Mouse (Mus musculus) lung, postnatal 0 days (tissue): ENCODE data around the gene Lyrm4. TPM values are rescaled to one million over a fixed set of nuclear protein-coding genes. Genes with fewer than 3 reads are reported as not detected.
A peak's percentile ranks its signal among the peaks of the same experiment; 100 is the strongest.

Experiments
- ATAC-seq: fragments of 200-750 bp; cut with Nextera tagmentation; 2 replicates; pipeline ENCODE4 v1.8.0; 2017; ENCODE audit warnings: moderate library complexity
- DNase-seq: peaks from one replicate; pipeline ENCODE4 v3.0.0-alpha.2; 2016; ENCODE audit warnings: low spot score
- H3K27ac ChIP-seq: fragments of 300-500 bp; sonication (generic); 2 replicates; pipeline ENCODE4 v1.5.1; 2014; ENCODE audit warnings: antibody characterized with exemption, mild to moderate bottlenecking, low read length, mixed read lengths
- H3K27me3 ChIP-seq: fragments of 300-500 bp; sonication (generic); replicated peaks from 2 replicates; pipeline ENCODE4 v1.6.1; 2014; ENCODE audit warnings: low read length, mixed read lengths; ENCODE audit not compliant: insufficient read depth
- H3K36me3 ChIP-seq: fragments of 300-500 bp; sonication (generic); 2 replicates; pipeline ENCODE4 v1.6.1; 2014; ENCODE audit warnings: low read length, mixed read lengths; ENCODE audit not compliant: insufficient read depth
- H3K4me1 ChIP-seq: fragments of 300-500 bp; sonication (generic); 2 replicates; pipeline ENCODE4 v1.6.1; 2014; ENCODE audit warnings: antibody characterized with exemption, low read depth, low read length, mixed read lengths; ENCODE audit not compliant: insufficient read depth
- H3K4me2 ChIP-seq: fragments of 300-500 bp; sonication (generic); replicated peaks from 2 replicates; pipeline ENCODE4 v1.6.1; 2014; ENCODE audit warnings: low read depth, mild to moderate bottlenecking, low read length, moderate library complexity, mixed read lengths
- H3K4me3 ChIP-seq: fragments of 300-500 bp; sonication (generic); 2 replicates; pipeline ENCODE4 v1.5.1; 2014; ENCODE audit warnings: low read depth, low read length
- H3K9ac ChIP-seq: fragments of 300-500 bp; sonication (generic); replicated peaks from 2 replicates; pipeline ENCODE4 v1.6.1; 2014; ENCODE audit warnings: low read depth, mild to moderate bottlenecking
- H3K9me3 ChIP-seq: fragments of 300-500 bp; sonication (generic); 2 replicates; pipeline ENCODE4 v1.6.1; 2016; ENCODE audit warnings: low read length, mixed read lengths
- CTCF ChIP-seq: IDR thresholded peaks from 2 replicates; pipeline ENCODE4 v1.5.1; 2016; ENCODE audit warnings: antibody characterized with exemption, mild to moderate bottlenecking
- EP300 ChIP-seq: IDR thresholded peaks from 2 replicates; pipeline ENCODE4 v1.6.1; 2016; ENCODE audit warnings: antibody characterized with exemption, mild to moderate bottlenecking, control low read depth
- WGBS: fragments of 180-500 bp; shearing (Covaris S2); extraction: QIAGEN DNeasy Blood & Tissue Kit; methylation state at CpG from one replicate; pipeline ENCODE4 v1.1.7; 2014; 5-methylcytosine and 5-hydroxymethylcytosine counted together
- polyA plus RNA-seq: library from polyadenylated mRNA; unstranded; fragments of >200 nt; fragmentation: Nextera tagmentation; extraction: Ambion mirVana; gene quantifications from 2 replicates; pipeline ENCODE4 v1.2.1, GENCODE M21; 2015

Lyrm4 gene
- polyA plus RNA-seq, 1 experiment from 2014 or later = 26.7 TPM

DNA sequence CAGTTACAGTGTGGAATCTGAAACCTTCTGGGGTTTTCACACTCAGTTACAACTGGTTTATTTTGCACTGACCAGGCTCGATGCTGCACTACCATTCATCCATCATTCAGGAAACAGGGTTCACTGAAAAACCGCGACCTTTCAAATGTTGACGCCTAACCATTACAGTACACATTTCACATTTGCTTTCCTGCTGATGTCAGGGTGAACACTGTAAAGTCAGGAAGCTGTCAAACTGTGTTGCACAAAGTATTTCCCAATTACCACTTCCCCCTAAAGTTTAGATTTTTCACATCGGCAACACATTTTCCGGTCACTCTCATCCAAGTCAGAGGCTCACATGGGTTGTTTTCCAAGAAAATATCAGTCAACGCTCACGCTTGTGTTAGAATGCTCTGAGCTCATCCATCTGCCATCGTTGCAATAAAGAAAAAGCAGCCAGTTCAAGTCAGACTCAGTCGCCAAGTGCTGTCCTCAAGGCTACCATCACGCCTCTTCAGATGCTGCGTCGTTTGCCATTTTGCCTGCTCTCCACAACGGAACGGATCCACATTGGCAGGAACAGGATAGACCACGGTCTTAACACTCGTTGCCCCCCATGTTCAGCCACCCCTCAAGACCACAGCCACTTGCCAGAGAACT is 167.4 kb downstream of the Lyrm4 start:
- Histone ChIP-seq H3K4me1 (no peaks in the 10 kb centered on the region), H3K27me3 (no peaks in the 10 kb centered on the region), H3K9ac (no peak overlapping the region), H3K27ac (no peak overlapping the region), H3K9me3 (no peaks in the 10 kb centered on the region), H3K4me3 (no peak overlapping the region), H3K4me2 (no peak overlapping the region), H3K36me3 (no peaks in the 10 kb centered on the region)
- WGBS = 53% methylated on average over 17 of the region's 17 CpGs
- peak; percentile 37; the same call in 1 of the 2 replicates for TF ChIP-seq EP300
- no peak for TF ChIP-seq CTCF
- DNase-seq = peak; percentile 84
- peak; percentile 52 for ATAC-seq

DNA sequence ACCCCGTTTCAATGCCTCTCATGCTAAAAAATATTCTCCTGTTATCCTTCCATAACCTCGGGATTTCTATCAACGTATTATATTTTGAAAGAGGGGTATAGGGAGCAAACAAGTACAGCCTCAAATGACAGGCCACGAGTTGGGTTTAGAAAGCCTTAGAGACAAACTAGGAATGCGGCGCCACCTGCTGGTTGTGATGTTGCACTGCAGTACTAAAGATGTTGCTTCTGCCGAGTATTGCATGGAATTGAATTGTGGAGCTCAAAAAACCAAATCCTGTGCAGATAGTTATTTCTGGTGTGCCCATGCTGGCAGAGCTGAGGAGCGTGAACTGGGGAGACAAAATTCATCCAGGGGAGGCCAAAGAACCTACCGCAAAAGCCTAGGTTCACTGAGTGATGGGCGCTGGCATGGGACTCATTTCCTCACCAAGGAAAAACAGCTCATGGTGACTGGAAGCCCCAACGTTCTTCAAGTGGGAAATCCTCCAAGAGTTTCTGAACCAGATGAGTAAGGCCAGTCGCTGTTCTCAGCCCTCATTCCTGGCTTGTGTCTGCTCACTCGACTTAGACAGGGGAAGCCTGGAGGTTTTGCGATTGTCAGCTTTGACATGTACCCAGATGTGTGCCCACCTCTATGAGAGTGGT is 169.8 kb downstream of the Lyrm4 start:
- ATAC-seq (peak; percentile 32; the same call in 1 of the 2 replicates), DNase-seq (peak; percentile 82)
- H3K36me3 ChIP-seq = no peaks in the 10 kb centered on the region
- no peaks in the 10 kb centered on the region for H3K9me3 ChIP-seq
- no peaks in the 10 kb centered on the region for H3K4me1 ChIP-seq
- no peaks in the 10 kb centered on the region for H3K27me3 ChIP-seq
- WGBS = 21% methylated on average over 14 of the region's 14 CpGs
- no peak overlapping the region for H3K27ac ChIP-seq
- H3K9ac ChIP-seq = no peak overlapping the region
- TF ChIP-seq EP300 (no peak), CTCF (peak; percentile 94)
- H3K4me3 ChIP-seq = no peak overlapping the region
- H3K4me2 ChIP-seq = no peak overlapping the region

GRCm38 (mm10) chr13:35946659-35947353 is 170.5 kb downstream of the Lyrm4 start:
- 65% methylated on average over 20 of the region's 20 CpGs for WGBS
- TF ChIP-seq EP300 (no peak), CTCF (no peak)
- H3K27ac ChIP-seq = no peak overlapping the region
- no peaks in the 10 kb centered on the region for H3K27me3 ChIP-seq
- H3K4me1 ChIP-seq = no peaks in the 10 kb centered on the region
- DNase-seq = no peak
- no peaks in the 10 kb centered on the region for H3K36me3 ChIP-seq
- H3K9me3 ChIP-seq = no peaks in the 10 kb centered on the region
- no peak overlapping the region for H3K4me2 ChIP-seq
- no peak for ATAC-seq
- no peak overlapping the region for H3K4me3 ChIP-seq
- H3K9ac ChIP-seq = no peak overlapping the region

DNA sequence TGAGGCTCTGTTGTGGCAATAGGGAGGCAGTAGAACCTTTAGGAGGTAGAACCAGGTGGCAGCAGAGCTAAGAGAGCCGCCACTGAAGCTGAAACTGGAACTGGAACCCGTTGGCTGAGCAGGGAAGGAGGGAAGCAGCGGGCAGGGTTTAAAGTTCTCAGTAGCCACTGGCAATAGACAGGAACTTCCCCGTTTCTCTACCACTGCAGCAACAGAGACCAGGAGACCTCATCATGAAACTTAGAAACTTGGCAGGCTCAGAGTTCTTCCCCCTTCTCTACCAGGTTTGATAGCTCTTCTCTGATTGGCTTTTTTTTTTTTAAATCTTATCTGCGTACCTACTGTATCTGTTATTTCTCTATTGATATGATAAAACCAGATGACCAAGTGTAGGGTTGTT is 176.4 kb downstream of the Lyrm4 start:
- TF ChIP-seq CTCF = no peak
- no peak for TF ChIP-seq EP300
- Histone ChIP-seq H3K9me3 (no peaks in the 10 kb centered on the region), H3K4me1 (no peaks in the 10 kb centered on the region), H3K36me3 (no peaks in the 10 kb centered on the region), H3K27ac (no peak overlapping the region), H3K27me3 (no peaks in the 10 kb centered on the region), H3K4me2 (no peak overlapping the region), H3K9ac (no peak overlapping the region), H3K4me3 (no peak overlapping the region)
- ATAC-seq (no peak), DNase-seq (peak; percentile 19)
- 88% methylated on average over 5 of the region's 5 CpGs for WGBS

DNA sequence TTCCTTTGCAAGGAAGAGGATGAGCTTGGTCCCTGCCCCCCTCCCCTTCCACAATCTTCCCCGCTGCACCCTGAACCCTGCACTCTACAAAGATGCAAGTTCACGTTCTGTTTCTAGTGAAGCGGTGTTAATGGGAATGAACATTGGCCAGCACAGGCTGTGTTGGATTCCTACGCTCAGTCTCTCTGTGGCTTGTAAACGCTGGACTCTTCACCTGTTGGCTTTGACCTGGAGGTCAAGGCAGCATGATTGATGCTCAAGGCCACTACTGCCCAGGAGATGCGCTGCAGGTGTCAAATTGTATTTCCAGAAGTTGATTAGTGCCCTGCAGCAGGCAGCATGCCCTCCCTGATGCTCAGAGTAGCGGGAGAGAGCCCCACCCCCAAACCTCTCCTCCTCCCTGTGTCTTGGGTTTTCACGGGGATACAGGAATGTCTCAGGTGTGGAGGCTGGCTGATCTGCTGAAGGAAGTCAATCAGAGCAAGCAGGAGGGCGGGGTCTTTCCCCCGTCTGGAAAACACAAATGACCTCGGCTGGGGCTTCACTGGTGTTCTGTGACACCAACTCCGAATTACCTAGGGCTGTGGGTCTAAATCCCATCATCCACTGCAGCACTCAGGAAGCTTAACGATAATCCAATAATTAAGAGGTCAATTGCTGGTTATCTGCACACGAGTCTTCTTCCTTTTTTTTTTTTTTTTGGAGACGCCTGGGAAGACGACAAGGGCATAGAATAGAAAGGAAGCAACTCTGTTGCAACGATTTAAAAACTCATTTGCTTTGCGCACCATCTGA is 177.3 kb downstream of the Lyrm4 start:
- TF ChIP-seq CTCF = no peak
- TF ChIP-seq EP300 = no peak
- Histone ChIP-seq H3K27ac (no peak overlapping the region), H3K4me1 (no peaks in the 10 kb centered on the region), H3K9ac (no peak overlapping the region), H3K4me2 (no peak overlapping the region), H3K4me3 (no peak overlapping the region), H3K27me3 (no peaks in the 10 kb centered on the region), H3K36me3 (no peaks in the 10 kb centered on the region), H3K9me3 (no peaks in the 10 kb centered on the region)
- WGBS = 55% methylated on average over 18 of the region's 18 CpGs
- DNase-seq (no peak), ATAC-seq (no peak)

GRCm38 (mm10) chr13:35937991-35938390 is 179.3 kb downstream of the Lyrm4 start:
- no peak overlapping the region for H3K27ac ChIP-seq
- no peak overlapping the region for H3K4me3 ChIP-seq
- no peaks in the 10 kb centered on the region for H3K9me3 ChIP-seq
- H3K4me1 ChIP-seq = no peaks in the 10 kb centered on the region
- no peak overlapping the region for H3K4me2 ChIP-seq
- TF ChIP-seq CTCF (no peak), EP300 (no peak)
- WGBS = 82% methylated on average over 2 of the region's 2 CpGs
- DNase-seq (no peak), ATAC-seq (no peak)
- H3K9ac ChIP-seq = no peak overlapping the region
- no peaks in the 10 kb centered on the region for H3K27me3 ChIP-seq
- H3K36me3 ChIP-seq = no peaks in the 10 kb centered on the region

Other genes starting within 250 kb of the Lyrm4 start
- 4.2 and 6.5 TPM in 2 replicates for gene Rpp40, start 211.2 kb downstream of the Lyrm4 start, polyA plus RNA-seq
- 0.38 and 0.55 TPM in 2 replicates for gene Ppp1r3g, start 158.7 kb downstream of the Lyrm4 start, polyA plus RNA-seq
- 32.9 and 33.2 TPM in 2 replicates for gene Fars2, start 114 bp downstream of the Lyrm4 start, polyA plus RNA-seq